Mouse (Mus musculus) lung, postnatal 14 days (tissue): Measurements from ENCODE around the gene 1810013L24Rik.

ENCODE experiments used
- DNase-seq: peaks from one replicate; pipeline ENCODE4 v3.0.0; 2021

The 1810013L24Rik gene

GRCm38 (mm10) chr16:8829564-8830359 is at the start of gene 1810013L24Rik:
TSS of gene 1810013L24Rik (plus strand) at chr16:8830100.
- peak; percentile 97 for DNase-seq

GRCm38 (mm10) chr16:8780187-8780586 is 49.7 kb upstream of the 1810013L24Rik start:
- no peak for DNase-seq

- DNase-seq = no peak
Measured at GRCm38 (mm10) chr16:8781191-8781590, 48.7 kb upstream of the 1810013L24Rik start.

- no peak for DNase-seq
Measured at GRCm38 (mm10) chr16:8781660-8782059, 48.2 kb upstream of the 1810013L24Rik start.

- DNase-seq = no peak
Measured at GRCm38 (mm10) chr16:8783198-8783913, 46.5 kb upstream of the 1810013L24Rik start.

- peak; percentile 81 for DNase-seq
Measured at GRCm38 (mm10) chr16:8784753-8785152, 45.1 kb upstream of the 1810013L24Rik start.

GRCm38 (mm10) chr16:8790886-8791285 is 39.0 kb upstream of the 1810013L24Rik start:
- DNase-seq = no peak

- no peak for DNase-seq
Measured at GRCm38 (mm10) chr16:8791949-8792557, 37.8 kb upstream of the 1810013L24Rik start, which contains the start of gene Usp7. TSS of gene Usp7 (minus strand) at chr16:8792308.

- no peak for DNase-seq
Measured at GRCm38 (mm10) chr16:8794952-8795351, 34.9 kb upstream of the 1810013L24Rik start.

GRCm38 (mm10) chr16:8795906-8796305 is 34.0 kb upstream of the 1810013L24Rik start:
- DNase-seq = no peak

GRCm38 (mm10) chr16:8806703-8807102 is 23.2 kb upstream of the 1810013L24Rik start:
- peak; percentile 63 for DNase-seq

GRCm38 (mm10) chr16:8810399-8811127 is 19.3 kb upstream of the 1810013L24Rik start:
- no peak for DNase-seq

- no peak for DNase-seq
Measured at GRCm38 (mm10) chr16:8817872-8818271, 12.0 kb upstream of the 1810013L24Rik start.

- peak; percentile 13 for DNase-seq
Measured at GRCm38 (mm10) chr16:8821429-8821828, 8.5 kb upstream of the 1810013L24Rik start.

- DNase-seq = no peak
Measured at GRCm38 (mm10) chr16:8822586-8822985, 7.3 kb upstream of the 1810013L24Rik start.

- no peak for DNase-seq
Measured at GRCm38 (mm10) chr16:8823661-8824060, 6.2 kb upstream of the 1810013L24Rik start.

- DNase-seq = no peak
Measured at GRCm38 (mm10) chr16:8827366-8827765, 2.5 kb upstream of the 1810013L24Rik start.

- DNase-seq = peak; percentile 70
Measured at GRCm38 (mm10) chr16:8828636-8829563, 1.0 kb upstream of the 1810013L24Rik start.

GRCm38 (mm10) chr16:8830431-8831211 is 721 bp downstream of the 1810013L24Rik start:
- DNase-seq = peak; percentile 78

GRCm38 (mm10) chr16:8831241-8831640 is 1.3 kb downstream of the 1810013L24Rik start:
- DNase-seq = peak; percentile 18

- no peak for DNase-seq
Measured at GRCm38 (mm10) chr16:8836876-8837275, 7.0 kb downstream of the 1810013L24Rik start.
